Mouse (Mus musculus) skeletal muscle tissue, adult 2 months (tissue): Measurements from ENCODE around the gene Alyref2.

Experiments used
- DNase-seq: peaks from one replicate; pipeline ENCODE4 v3.0.0-alpha.2; 2012; ENCODE audit warnings: low read depth, low spot score

Gene Alyref2

GRCm38 (mm10) chr1:171501016-171501610, 2.2 kb upstream of the Alyref2 start:
- DNase-seq: no peak

DNA sequence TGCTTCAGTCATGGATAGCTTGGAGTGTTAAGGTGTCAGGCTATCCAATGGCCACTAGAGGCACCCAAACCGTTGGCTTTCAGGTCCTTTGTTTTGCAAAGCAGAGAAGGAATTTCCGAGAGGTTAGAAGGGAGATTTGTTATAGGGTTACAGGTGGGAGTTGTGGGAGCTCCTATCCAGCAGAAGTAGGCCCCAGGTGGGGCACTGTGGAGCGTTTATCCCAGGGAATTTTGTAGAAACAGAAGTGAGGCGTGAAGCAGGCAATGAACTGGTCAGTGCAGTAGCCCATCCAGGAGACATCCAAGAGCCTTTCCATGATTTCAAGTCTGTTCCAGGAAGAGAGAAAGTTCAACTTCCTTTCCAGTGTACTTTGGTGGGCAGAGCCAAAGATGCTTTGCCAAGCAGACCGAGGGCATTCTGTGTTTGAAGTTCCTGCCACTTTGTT, 1.6 kb upstream of the Alyref2 start:
- DNase-seq: no peak

- peak; percentile 52 for DNase-seq
These were observed 659 bp upstream of the Alyref2 start for GRCm38 (mm10) chr1:171502388-171503249.

DNA sequence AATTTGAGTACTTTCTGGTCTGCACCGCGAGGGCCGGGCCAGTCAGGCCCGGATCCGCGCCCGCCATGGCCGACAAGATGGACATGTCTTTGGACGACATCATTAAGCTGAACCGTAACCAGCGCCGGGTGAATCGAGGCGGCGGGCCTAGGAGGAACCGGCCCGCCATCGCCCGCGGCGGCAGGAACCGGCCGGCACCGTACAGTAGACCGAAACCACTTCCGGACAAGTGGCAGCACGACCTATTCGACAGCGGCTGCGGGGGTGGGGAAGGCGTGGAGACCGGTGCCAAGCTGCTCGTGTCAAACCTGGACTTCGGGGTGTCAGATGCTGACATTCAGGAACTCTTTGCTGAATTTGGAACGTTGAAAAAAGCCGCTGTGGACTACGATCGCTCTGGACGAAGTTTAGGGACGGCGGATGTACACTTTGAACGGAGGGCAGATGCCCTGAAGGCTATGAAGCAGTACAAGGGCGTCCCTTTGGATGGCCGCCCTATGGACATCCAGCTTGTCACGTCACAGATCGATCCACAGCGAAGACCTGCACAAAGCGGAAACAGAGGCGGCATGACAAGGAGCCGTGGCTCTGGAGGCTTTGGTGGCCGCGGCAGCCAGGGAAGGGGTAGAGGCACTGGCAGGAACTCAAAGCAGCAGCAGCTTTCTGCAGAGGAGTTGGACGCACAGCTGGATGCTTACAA, 464 bp downstream of the Alyref2 start:
- peak; percentile 41 for DNase-seq

GRCm38 (mm10) chr1:171504586-171504985, 1.3 kb downstream of the Alyref2 start:
- no peak for DNase-seq

DNA sequence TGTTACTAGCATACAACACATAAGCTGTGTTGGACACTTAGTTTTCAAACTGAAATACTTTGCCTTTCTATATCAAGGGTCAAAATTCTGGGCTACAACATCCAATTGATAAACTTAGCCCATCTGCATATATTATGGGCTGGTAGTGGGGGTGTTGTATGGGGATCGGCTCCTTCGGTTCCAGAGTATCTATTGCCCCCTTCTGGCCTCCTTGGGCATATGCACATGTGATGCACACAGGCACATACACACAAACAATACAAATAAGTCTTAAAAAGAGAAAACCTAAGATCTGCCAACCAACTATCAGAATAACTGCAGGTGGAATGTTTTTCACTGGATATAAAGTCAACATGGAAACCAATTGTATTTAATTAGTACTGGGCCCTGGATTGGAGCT, 10.0 kb downstream of the Alyref2 start:
- DNase-seq: no peak

DNA sequence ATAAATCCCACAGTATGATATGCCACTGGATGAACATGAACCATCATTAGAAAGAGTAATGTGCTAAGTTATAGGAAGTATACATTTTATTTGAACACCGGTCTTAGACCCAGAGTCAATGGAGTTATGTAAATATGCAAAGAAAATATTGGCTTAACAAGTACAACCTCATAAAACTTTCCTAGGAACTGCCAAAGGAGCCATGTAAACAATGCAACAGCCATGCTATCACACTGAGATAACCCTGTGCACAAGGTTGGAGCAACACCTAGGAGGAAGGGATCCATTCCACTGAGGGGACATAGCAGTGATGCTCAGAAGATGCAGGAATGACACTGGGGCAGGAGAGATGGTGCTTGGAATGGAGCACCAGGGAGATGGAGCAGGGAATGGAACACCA, 10.5 kb downstream of the Alyref2 start:
- no peak for DNase-seq

- DNase-seq: no peak
These were observed 11.8 kb downstream of the Alyref2 start for GRCm38 (mm10) chr1:171515039-171515438.

DNA sequence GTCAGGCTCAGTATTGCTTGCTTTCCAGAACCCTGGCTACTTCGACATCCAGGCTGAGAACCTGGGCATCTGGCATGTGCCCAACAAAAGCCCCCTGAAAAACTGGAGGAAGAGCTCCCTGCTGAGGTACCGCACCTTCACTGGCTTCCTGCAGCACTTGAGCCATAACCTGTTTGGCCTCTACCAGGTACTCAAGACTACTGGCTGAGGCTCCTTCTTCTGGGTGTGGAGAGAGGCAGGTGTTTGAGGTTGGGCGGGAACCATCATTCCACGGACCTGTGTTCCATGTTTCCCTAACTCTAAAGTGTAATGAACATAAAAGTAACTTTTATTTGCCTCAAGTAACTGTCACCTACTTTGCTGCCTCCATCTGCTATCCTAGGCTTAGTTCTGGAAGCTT, 12.3 kb downstream of the Alyref2 start:
- no peak for DNase-seq

GRCm38 (mm10) chr1:171531367-171531766, 28.1 kb downstream of the Alyref2 start:
- no peak for DNase-seq

GRCm38 (mm10) chr1:171532830-171533229, 29.6 kb downstream of the Alyref2 start:
- DNase-seq: no peak

GRCm38 (mm10) chr1:171534557-171534956, 31.3 kb downstream of the Alyref2 start:
- DNase-seq: no peak

DNA sequence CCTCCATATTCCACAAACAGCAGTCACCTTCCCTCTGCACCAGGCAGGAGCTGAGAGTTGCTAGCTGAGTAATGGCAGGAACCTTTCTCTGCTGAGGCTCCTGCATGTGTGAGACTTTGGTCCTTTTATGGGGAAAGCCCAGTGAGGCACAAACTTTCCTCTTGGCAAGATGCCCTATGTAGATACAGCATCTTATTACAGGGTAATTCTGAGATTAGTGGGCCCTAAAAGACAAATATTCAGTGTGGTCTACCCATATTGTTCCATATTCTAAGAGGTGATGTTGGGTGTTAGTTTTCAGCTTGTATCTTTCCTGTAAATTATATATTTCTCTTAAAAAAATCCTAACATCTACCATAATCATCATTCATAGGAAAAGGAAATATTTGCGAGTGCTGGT, 31.9 kb downstream of the Alyref2 start, which contains the start of gene Itln1:
TSS of gene Itln1 (minus strand) at position 101 of the 400 bp plus-strand sequence.
- DNase-seq: no peak

- DNase-seq: no peak
These were observed 37.4 kb downstream of the Alyref2 start for GRCm38 (mm10) chr1:171540694-171541093.

DNA sequence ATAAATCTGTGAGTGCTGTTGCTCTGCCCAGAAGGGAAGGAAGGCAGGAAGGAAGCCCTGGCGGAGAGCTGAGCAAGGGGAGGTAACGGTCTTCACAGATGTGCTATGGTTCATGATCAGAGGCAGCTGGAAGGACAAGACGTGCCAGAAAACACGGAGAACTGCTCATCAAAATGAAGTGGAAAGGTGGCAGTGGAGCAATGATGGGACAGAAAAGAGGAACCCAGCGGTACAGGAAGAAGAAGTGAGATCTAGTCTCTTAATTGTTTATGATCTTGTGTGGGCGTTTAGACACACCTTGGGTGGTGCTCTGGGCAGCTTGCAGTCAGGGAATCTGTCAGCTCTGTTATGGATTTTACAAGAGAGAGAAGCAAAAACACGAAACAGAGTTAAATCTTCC, 48.0 kb downstream of the Alyref2 start:
- no peak for DNase-seq

GRCm38 (mm10) chr1:171552230-171552629, 49.0 kb downstream of the Alyref2 start:
- DNase-seq: no peak

DNA sequence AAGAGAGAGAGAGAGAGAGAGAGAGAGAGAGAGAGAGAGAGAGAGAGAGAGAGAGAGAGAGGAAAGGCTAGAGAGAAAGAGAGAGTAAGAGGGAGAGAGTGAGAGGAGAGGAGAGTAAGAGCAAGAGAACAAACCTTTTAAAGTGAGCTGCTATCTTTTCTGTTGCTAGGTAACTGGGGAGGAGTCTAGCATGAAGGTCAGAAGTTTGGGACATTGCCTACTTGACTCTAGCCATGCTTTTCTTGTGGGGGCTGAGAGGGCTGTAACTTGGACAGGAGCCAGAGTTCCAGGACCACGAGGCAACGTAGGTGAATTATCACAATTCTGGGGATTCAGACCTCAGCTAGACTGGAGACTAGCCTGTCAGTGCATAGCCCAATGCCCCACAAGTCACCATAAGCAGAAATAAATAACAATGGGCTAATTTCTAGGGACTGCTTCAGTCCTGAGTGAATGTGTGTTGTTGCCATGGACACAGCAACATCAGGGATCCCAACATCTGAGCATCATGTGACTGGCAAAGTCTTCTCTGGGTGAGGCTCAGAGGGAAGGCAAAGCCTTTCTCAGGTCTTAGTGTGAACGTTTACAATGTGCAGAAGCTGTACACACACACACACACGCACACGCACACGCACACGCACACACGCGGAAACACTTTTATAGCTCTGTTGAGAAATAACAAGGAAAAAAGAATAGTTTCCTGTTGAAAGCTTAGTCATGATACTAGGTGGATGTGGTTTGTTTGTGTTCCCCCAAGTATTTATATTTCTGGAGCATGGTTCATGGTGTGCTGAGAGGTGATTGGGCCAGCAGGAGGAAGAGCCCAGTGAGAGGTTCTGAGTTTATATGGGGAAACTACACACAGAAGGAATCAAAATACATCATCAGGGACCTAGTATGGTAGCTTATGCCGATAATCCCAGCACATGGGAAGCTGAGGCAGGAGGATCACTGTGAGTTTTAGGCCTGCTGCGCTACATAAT, 50.4 kb downstream of the Alyref2 start:
- no peak for DNase-seq
